Mouse (Mus musculus) T-helper 1 cell (primary cell): Measurements from ENCODE around the gene Tas2r124.

Source experiments
- in situ Hi-C: fragments of 300-600 bp; cut with MboI, MseI; formaldehyde crosslinking; loops from one replicate; pipeline ENCODE4 v1.15.1; 2025; ENCODE audit warnings: high pct_unique_total_duplicates

The Tas2r124 gene

DNA sequence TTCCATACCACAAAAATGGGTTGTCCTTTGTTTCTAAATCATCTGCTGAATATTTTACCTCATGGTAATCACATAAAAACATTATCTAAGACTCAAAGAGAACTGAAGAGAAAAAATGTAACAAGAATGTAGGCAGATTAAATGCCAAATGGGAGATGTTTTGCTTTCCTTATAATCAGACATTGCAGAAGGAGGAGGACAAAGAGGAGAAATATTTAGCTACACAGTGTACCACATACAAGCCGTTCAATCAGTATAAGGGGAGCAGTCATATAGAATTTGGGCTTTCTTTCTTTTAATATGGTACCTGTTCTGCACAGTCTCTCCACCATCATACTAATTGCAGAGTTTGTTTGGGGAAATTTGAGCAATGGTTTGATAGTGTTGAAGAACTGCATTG lies at the start of gene Tas2r124:
Gene Tas2r124, plus strand, starts transcription at position 301 of the 400 bp plus-strand sequence.
- in situ Hi-C loops: loop anchor here (10.0 kb wide), 1 partner anchor 720 kb away; no protein-coding TSS in a partner anchor

DNA sequence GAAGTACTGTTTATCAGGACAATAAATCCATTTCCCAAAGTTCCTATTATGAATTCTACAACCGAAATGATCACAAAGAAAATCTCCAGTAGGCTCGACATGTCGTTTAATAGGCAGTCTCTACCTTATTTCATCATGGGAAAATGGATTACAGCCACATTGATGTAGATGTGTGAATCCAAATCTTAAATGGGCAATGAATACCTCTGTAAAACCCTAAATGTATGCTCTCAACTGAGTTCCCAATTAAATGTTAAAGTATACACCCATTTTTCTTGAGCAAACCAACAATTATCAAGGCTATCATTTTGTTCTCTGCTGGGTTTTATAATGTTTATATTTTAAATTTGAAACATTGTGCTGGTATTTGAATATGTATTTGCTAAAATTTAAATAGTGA lies 42.7 kb upstream of the Tas2r124 start, which contains the start of gene Tas2r122:
Gene Tas2r122, minus strand, starts transcription at position 101 of the 400 bp plus-strand sequence.
- in situ Hi-C loops: no loop called here

DNA sequence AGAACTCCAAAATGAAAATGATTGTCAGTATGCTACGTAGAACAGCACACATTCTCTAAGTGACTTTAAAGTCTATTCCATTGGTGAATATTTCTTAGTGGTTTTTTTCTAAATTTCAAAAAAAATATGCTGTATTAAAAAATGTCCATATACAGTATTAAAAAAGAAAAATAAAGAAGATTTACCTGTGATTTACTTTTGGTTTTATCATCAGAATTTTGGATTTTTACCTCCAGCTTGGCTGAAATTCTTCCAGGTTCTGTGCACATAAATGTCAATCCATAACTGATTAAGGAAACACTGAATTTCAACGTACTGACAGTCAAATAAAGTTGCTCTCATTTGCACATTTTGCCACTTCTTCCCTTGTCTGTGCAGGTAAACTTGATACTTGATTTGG lies 16.6 kb upstream of the Tas2r124 start, which contains the start of gene Tas2r115:
Gene Tas2r115, minus strand, starts transcription at position 101 of the 400 bp plus-strand sequence.
- in situ Hi-C loops: no loop called here

DNA sequence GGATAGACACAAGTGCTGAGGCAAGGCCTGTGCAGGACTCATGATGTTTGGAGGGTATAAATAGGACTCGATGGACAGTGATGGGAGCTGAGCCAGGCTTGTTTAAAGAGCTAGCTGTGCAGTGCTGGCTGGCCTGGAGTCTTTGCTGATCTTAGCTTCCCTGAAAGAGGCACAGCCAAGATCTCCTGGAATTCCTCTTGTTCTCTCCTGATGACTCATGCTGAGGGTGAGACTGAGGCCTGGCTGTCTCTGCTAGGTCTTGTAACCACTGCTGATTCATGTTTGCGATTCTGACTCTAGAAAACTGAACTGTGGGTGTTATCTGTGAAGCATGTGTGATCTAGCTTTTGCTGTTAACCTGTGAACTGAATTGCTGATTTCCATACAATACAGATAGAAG lies 4.3 kb upstream of the Tas2r124 start:
- in situ Hi-C loops: loop anchor here (10.0 kb wide), 1 partner anchor 725 kb away; no protein-coding TSS in a partner anchor

DNA sequence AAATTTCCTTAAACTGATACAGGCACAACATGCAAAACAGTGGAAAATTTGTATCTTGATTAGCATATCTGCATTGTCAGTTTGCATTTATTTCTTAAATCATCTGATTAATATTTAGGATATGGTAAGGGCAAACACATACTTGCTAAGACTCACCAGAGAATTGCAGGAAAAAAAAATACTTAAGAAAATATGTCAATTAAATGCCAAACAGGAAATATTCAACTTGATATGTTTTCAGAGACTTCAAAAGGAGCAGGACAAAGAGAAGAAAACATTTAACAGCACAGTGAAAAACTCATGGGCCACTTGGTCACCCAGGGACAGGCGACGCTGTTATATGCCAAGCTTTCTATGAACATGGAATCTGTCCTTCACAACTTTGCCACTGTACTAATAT lies 7.3 kb downstream of the Tas2r124 start, which contains the start of gene Tas2r102:
Gene Tas2r102, plus strand, starts transcription at position 301 of the 400 bp plus-strand sequence.
- in situ Hi-C loops: no loop called here

DNA sequence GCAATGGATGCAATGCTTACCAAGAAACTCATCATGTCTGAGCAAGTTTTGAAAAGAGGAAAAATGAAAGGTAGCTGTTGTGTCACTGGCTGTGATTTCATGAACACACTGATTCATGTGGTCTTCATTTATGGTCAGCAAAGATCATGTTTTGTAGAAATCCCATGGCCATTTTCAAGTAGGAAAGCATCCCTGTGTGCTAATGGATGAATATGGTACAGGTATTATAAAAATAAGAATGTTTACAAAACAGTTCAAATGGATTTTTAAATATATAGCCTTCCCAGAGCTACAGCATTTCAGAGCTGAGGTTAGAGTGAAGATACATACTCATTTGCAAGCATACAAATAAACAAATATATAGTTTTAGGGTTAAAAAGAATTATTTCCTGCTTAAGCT lies 23.5 kb downstream of the Tas2r124 start, which contains the start of gene Tas2r136:
Gene Tas2r136, minus strand, starts transcription at position 101 of the 400 bp plus-strand sequence.
- in situ Hi-C loops: no loop called here

DNA sequence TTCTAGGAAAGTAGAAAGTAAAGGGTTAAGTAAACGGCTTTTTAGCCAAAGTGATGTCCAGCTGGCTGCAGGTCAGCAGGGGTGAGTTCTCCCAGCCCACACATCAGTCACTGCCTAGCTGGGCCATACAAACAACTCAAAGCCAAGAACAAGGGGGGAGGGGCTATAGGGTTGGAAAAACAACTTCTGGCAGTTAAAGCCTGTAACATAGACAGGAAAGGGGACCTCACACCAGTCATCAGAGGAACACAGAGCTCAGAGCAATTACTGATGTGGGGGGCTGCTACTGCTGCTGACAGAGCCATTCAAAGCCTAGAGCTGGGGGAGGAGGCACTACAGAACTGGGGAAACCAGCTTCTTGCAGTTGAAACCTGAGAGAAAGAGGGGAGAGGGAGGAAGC lies 40.9 kb downstream of the Tas2r124 start:
- in situ Hi-C loops: no loop called here

DNA sequence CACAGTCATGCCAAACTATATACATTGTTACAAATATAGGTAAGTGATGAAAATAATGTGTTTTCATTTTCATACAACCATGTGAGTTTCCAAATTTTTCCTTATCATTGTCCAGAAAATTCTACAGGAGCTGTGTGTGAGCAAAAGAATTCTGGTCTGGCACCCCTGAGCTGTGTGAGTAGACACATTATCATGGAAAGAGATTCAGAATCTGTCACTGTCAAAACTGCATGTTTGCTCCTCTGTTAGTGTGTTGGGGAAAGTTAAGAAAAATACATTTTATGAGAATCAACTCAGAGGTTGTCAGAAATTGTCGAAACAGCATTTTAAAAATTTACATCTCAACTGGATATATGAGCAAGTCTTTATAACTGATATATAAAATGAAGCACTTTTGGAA lies 48.0 kb downstream of the Tas2r124 start, which contains the start of gene Tas2r117:
Gene Tas2r117, plus strand, starts transcription at position 301 of the 400 bp plus-strand sequence.
- in situ Hi-C loops: loop anchor here (5.0 kb wide), 1 partner anchor 215 kb away; no protein-coding TSS in a partner anchor
